Mouse (Mus musculus) B cell, adult 2 months (primary cell): ENCODE results near the gene Treml4.
A peak's percentile ranks its signal among the peaks of the same experiment; 100 is the strongest.

Experiments
- DNase-seq, 2 experiments: peaks; one replicate each; pipeline ENCODE4 v3.0.0; 2022

The Treml4 gene

GRCm38 (mm10) chr17:48263741-48264362 lies at the start of gene Treml4:
Treml4 (plus strand) TSS chr17:48264295.
- DNase-seq, result no peak

GRCm38 (mm10) chr17:48215429-48215828 lies 48.7 kb upstream of the Treml4 start:
- DNase-seq, result no peak

DNA sequence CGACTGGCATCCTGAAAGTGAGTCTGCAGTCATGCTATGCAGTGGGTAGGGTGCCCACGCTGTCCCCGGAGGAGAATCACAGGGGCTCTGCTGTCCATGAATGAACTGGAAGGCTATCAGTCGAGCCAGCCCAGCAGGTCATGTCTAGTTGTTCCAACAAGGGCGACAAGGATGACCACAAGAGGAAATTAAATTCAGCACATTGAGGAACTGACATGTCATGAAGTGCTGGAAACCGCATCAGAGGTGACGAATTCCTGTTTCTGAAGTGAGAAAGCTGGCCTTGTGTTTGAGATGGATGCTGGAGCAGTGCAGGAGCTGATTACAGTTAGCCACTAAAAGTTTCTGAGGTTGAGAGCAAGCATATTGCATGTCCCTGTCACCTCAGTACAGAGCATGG lies 33.4 kb upstream of the Treml4 start:
- no peak for DNase-seq

GRCm38 (mm10) chr17:48232518-48232917 lies 31.6 kb upstream of the Treml4 start, which contains the start of gene Trem1:
Trem1 (plus strand) TSS chr17:48232768.
- DNase-seq, result peak; percentile 6 to 24

DNA sequence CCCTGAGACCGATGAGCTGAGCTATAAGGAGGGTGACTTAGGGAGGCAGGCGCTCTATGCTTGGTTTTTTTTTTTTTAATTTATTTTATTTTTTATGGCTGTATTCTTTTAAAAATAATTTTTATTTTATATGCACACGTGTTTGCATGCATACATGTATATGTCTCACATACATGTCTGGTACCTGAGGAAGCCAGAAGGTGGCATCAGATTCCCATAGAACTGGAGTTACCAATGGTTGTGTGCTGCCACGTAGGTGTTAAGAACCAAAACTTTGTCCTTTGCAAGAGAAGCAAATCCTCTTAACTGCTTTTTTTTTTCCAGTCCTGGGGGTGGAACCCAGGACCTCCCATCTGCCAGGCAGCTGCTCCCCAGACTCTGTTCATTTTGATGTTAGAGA lies 30.3 kb upstream of the Treml4 start:
- no peak for DNase-seq

GRCm38 (mm10) chr17:48234550-48234949 lies 29.5 kb upstream of the Treml4 start:
- no peak for DNase-seq

- no peak for DNase-seq
Measured at GRCm38 (mm10) chr17:48235773-48236370, 28.2 kb upstream of the Treml4 start.

DNA sequence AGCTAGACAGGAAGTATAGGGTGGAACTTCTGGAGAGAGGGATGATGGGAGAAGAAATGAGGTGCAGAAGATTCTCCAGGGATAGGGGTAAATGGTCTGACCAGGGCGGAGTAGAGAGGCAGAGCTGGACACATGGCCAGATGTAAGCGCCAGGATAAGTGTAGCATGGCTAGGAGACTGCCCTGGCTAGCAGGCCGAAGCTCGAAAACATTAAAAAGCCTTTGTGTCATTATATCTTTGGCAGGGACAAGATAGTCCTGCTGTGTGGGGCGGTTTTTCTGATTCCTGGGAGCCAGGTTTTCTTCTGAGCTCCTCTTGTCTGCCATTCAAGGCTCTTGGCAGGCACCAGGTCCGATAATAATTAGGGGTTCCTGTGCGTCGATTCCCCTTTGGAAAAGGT lies 26.5 kb upstream of the Treml4 start:
- no peak for DNase-seq

DNA sequence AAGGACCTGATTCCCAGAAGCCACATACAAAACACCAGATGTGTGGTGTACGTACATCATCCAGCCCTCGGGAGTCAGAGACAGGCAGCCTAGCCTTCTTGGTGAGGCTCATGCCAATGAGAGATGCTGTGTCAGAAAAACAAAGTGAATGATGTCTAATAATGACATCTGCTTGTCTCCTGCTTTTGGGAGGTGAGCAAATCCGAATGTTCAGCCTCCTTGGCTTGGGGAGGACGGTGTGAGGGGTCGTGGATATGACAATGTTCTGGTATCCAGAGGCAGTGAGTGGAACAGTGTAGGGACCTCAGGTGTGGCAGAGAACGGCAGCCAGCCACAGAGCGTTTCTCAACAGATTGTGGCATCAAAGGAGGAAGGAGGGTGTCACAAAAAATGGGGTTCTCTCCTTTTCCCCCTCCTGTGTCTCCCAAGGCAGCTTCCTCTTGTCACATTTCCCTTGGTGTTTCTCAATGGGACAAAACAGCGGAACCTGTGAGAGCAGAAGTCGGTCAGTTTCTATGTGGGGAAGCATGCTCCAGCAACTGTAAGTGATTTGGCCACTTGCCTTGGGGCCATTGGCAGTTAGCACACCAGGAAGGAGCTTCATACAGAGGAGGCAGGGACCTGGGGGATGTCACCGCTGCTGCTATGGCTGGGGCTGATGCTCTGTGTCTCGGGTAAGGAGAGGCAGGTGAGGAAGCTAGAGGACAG lies 16.7 kb upstream of the Treml4 start, which contains the start of gene Trem3:
Gene Trem3, plus strand, starts transcription at position 557 of the 708 bp plus-strand sequence.
- DNase-seq, result no peak

- no peak for DNase-seq
Measured at GRCm38 (mm10) chr17:48249039-48249438, 15.1 kb upstream of the Treml4 start.

GRCm38 (mm10) chr17:48249501-48249900 lies 14.6 kb upstream of the Treml4 start:
- no peak for DNase-seq

DNA sequence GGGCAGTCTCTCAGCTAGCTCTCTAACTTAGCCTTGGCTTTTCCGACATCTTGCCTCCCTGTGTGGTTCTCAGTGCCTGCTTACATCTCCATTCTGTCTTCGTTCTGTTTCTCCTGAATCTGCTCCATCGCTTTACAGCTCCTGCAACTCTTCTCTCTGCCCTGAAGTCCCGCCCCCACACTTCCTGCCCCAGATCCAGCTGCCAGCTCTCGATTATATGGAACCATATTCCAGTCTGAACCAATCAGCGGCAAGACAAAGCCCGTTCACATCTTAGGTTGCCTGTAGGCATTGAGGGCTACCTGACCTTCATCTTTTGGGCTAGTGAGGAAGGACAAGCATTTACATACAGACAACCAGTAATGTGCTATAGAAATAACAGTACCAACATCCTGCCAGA lies 13.5 kb upstream of the Treml4 start:
- DNase-seq, result no peak

- no peak for DNase-seq
Measured at GRCm38 (mm10) chr17:48256575-48256974, 7.5 kb upstream of the Treml4 start.

DNA sequence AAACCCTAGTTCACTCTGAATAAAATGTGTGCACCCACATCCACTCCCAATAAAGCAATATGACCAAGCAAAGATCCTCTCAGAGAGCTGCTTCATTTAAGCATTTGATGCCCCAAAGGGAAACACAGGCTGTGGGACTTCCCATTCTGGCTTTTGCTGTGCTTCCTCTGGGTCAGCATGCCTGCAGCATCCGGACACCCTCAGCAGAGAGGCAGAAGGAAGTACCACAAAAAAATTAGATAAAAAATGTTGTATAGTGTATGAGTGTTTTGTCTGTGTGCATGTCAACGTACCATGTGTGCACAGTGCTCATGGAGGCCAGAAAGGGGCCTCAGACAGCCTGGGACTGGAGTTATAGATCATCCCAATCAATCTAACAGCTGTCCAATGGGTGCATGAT lies 2.2 kb upstream of the Treml4 start:
- DNase-seq, result no peak

GRCm38 (mm10) chr17:48264662-48265061 lies 567 bp downstream of the Treml4 start:
- no peak for DNase-seq

DNA sequence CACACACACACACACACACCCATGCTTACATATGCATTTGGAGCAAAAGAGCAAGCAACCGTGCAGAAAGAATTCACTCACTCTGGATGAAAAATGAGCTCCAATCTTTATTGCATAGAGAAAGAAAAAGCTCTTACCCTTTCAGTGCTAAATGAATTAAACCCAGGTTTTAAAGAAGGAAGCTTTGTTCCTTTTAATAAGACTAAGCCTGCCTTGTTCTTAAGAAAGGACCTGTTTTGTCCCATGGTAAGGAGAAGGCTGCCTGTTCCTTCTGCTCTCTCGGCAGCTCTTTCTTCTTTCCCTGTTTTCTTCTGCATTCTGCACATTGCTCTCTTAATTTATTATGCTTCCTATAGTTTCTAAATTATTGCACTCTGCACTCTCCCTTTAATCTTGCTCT lies 2.0 kb downstream of the Treml4 start:
- DNase-seq, result no peak

- DNase-seq, result no peak
Measured at GRCm38 (mm10) chr17:48266610-48267304, 2.7 kb downstream of the Treml4 start.

- peak; percentile 24 to 34 for DNase-seq
Measured at GRCm38 (mm10) chr17:48267591-48267990, 3.5 kb downstream of the Treml4 start.

DNA sequence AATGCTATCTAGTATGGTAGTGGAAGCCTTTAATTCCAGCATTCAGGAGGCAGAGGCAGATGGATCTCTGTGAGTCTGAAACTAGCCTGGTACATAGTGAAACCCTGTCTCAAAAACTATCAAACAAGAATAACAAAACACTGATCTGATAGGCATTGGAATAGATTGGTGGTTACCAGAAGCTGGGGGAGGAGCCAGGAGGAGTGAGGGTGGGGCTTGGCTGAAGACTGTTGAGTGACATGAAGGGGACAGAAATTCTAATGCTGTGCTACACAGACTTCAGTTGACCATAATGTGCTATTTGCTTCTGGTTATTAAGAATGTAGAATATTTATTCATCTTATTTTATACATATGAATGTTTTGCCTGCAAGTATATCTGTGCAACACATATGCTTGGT lies 4.2 kb downstream of the Treml4 start:
- no peak for DNase-seq

DNA sequence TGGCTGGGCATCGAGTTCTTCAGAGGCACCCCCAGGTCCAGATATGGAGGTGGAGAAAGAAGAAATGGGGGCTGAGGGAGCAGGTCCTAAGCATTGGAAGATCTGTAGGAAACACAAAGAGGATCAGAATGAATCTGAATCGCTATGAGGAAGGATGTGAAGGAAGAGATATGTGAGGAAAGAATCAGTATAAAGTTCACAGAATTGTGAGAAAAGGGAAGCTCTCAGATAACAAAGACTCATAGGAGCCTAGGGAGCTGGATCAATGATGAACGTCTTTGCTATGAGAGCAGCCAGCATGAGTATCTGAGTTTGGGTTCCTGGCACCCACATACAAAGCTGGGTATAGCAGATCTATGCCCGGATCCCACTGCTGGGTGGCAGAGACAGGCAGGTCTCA lies 5.7 kb downstream of the Treml4 start:
- no peak for DNase-seq

DNA sequence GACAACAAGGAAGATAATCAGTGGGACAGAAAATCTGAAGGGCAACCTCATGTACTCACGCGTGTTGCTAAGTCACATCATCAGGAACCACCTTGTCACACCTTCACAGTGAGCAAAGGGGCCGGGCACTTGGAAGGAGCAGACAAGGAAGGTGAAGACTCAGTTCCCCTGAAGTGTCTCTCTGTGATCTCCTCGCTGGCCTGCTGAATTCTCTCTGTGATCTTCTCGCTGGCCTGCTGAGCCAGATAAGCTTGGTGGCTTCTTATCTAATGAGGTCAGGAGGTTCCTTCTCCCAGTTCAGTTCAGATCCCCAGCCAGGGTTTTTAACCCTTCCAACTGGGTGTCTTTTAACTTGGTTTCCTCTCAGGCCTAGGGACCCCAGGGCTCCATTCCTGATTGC lies 8.1 kb downstream of the Treml4 start:
- no peak for DNase-seq

GRCm38 (mm10) chr17:48272598-48272997 lies 8.5 kb downstream of the Treml4 start:
- DNase-seq, result no peak

- DNase-seq, result no peak
Measured at GRCm38 (mm10) chr17:48274098-48274497, 10.0 kb downstream of the Treml4 start.

- DNase-seq, result peak; percentile 90 to 91
Measured at GRCm38 (mm10) chr17:48274885-48275284, 10.8 kb downstream of the Treml4 start.
